Mouse (Mus musculus) frontal cortex, postnatal 25 days (tissue): ENCODE measurements around the gene Efcab9.

Experiments
- DNase-seq, 2 experiments: peaks; one replicate each; pipeline ENCODE4 v3.0.0; 2022; ENCODE audit warnings: low spot score in 2 of 2

The Efcab9 gene

GRCm38 (mm10) chr11:32556333-32556990 lies 24.6 kb upstream of the Efcab9 start:
- DNase-seq, result no peak

GRCm38 (mm10) chr11:32555103-32555689 lies 23.3 kb upstream of the Efcab9 start:
- no peak for DNase-seq

GRCm38 (mm10) chr11:32554141-32555091 lies 22.5 kb upstream of the Efcab9 start:
- no peak for DNase-seq

- no peak for DNase-seq
These were observed 21.6 kb upstream of the Efcab9 start for GRCm38 (mm10) chr11:32553311-32554140.

- DNase-seq, result no peak
These were observed 20.7 kb upstream of the Efcab9 start for GRCm38 (mm10) chr11:32552401-32553090.

GRCm38 (mm10) chr11:32551579-32552297 lies 19.9 kb upstream of the Efcab9 start:
- DNase-seq, result no peak

- DNase-seq, result no peak
These were observed 19.2 kb upstream of the Efcab9 start for GRCm38 (mm10) chr11:32551056-32551455.

GRCm38 (mm10) chr11:32550102-32550501 lies 18.2 kb upstream of the Efcab9 start:
- DNase-seq, result no peak

GRCm38 (mm10) chr11:32549236-32549635 lies 17.4 kb upstream of the Efcab9 start:
- DNase-seq, result no peak

- no peak for DNase-seq
These were observed 16.4 kb upstream of the Efcab9 start for GRCm38 (mm10) chr11:32548240-32548639.

GRCm38 (mm10) chr11:32547391-32547947 lies 15.6 kb upstream of the Efcab9 start:
- DNase-seq, result no peak

GRCm38 (mm10) chr11:32546483-32546882 lies 14.6 kb upstream of the Efcab9 start:
- DNase-seq, result no peak

GRCm38 (mm10) chr11:32545605-32546004 lies 13.7 kb upstream of the Efcab9 start:
- no peak for DNase-seq

GRCm38 (mm10) chr11:32544497-32544896 lies 12.6 kb upstream of the Efcab9 start:
- no peak for DNase-seq

- DNase-seq, result no peak
These were observed 12.2 kb upstream of the Efcab9 start for GRCm38 (mm10) chr11:32544041-32544440.

- no peak for DNase-seq
These were observed 11.0 kb upstream of the Efcab9 start for GRCm38 (mm10) chr11:32542687-32543411.

GRCm38 (mm10) chr11:32542181-32542580 lies 10.3 kb upstream of the Efcab9 start:
- DNase-seq, result no peak

GRCm38 (mm10) chr11:32540463-32540862 lies 8.6 kb upstream of the Efcab9 start:
- no peak for DNase-seq

- DNase-seq, result no peak
These were observed 7.8 kb upstream of the Efcab9 start for GRCm38 (mm10) chr11:32539717-32540116.
